Mouse (Mus musculus) subcutaneous adipose tissue, adult 2 months (tissue): ENCODE measurements around the gene As3mt. TPM values are rescaled to one million over a fixed set of nuclear protein-coding genes. Genes with fewer than 3 reads are reported as not detected.

ENCODE experiments used
- polyA plus RNA-seq: library from polyadenylated mRNA; depleted of rRNA; stranded (reverse); fragments of >200 nt; gene quantifications from 2 replicates; pipeline ENCODE4 v1.2.3, GENCODE M21; 2012; ENCODE audit warnings: low replicate concordance; rRNA removed

As3mt gene
- 10.3 and 17.4 TPM in 2 replicates for polyA plus RNA-seq

DNA sequence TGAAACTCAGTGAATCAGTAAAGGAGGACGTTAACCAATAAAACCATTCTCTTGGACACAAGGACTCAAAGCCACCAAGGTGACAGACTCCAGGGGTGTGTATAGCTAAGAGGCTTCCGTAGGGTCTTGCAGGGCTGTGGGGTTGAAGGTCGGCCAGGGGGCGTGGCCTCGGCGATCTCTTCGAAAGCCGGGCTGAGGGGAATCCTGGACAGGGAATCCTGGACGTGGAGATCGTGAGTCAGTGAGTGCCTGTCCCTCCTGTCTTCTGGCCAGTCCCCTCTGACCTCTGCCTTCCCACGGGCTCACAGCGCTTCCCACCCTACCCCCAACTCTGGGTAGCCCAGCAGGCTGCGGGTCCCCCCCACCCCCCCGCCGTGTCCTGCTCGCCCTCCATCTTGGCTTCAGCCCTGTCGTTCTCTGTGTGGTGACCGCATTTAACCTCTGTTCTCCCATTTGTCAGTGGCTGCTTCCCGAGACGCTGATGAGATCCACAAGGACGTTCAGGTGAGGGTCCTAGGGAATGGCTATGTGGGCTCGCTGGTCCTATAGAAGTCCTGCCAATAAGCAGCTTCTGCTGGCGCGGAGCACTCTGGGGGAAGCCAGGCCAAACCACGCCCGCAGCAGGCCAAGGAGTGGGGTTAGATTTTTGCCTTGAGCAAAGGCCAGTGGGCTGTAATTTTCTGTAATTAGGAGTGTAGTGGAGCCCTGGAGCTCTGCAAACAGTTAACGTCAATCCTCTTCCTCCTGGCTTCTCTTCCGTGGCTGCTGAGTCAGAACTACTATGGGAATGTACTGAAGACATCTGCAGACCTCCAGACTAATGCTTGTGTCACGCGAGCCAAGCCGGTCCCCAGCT is at the start of gene As3mt:
TSS of gene As3mt (plus strand) at position 163 of the 856 bp plus-strand sequence.

DNA sequence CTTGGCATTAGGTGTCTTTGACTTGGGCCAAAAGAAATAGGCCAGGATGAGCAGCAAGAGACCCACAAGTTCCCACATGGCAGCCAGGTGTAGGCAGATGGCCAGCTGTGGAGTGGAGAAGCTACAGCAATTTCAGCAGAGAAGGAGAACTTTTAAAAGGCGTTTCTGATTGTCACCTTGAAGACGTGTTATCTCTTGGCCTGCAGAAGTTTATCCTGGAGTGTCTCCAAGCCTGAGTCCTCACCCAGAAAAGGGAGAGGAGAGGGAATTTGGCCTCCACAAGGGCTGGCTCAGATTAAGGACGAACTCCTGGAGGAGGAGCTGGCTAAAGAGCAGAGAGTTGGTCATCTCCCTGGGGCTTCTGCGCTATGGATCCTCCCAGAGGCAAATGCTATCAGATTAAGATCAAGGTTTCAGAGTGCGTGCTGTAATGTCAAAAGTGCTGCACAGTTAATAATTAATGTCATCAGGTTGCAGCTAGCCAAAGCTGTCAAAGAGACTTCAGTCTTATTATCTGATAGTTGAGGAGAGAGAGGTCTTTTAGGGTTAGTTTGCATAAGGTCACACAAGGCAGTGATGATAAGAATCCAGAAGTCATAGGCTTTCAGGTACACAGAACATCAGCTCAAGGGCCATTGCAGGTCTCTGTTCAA is 34.4 kb upstream of the As3mt start, which contains the start of gene Cyp17a1:
TSS of gene Cyp17a1 (minus strand) at position 407 of the 653 bp plus-strand sequence.

DNA sequence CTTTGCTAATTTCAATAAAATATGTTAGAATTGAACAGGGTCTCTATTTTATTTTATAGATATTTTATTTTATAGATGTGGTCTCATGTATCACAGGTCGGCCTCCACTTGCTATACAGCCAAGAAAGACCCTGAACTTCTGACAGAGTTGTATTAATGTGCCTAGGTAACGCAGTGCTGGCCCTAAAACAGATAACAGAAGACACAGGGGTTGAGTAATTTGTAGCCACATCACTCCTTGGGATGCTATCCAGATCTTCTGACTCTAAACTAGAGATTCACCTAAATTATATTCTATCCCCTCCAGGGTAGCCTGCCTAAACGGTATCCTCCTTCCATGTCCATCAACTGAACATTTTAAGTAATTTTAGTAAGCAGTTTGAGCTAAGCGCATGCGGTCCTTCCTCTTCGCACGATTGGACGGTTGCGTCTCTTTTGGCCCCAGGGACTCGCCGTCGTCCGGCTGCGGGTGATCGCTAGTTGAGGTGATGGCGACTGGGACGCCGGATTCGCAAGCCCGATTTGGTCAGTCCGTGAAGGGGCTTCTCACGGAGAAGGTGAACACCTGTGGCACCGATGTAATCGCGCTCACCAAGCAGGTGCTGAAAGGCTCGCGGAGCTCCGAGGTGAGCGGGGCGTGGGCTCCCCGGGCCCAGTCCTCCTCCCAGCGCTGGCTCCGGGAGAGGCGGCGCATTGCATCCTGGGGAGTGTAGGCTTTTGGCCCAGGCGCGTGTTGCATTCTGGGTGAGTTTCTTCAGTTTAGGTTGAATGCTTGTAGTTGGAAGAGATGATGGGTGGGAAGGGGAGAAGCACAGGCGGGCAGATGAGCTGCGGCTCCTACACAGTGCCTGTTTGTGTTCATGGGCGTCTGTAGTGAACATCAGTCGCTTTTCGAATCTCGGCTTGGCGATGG is 17.5 kb upstream of the As3mt start, which contains the start of gene Borcs7:
TSS of gene Borcs7 (plus strand) at position 447 of the 913 bp plus-strand sequence.

DNA sequence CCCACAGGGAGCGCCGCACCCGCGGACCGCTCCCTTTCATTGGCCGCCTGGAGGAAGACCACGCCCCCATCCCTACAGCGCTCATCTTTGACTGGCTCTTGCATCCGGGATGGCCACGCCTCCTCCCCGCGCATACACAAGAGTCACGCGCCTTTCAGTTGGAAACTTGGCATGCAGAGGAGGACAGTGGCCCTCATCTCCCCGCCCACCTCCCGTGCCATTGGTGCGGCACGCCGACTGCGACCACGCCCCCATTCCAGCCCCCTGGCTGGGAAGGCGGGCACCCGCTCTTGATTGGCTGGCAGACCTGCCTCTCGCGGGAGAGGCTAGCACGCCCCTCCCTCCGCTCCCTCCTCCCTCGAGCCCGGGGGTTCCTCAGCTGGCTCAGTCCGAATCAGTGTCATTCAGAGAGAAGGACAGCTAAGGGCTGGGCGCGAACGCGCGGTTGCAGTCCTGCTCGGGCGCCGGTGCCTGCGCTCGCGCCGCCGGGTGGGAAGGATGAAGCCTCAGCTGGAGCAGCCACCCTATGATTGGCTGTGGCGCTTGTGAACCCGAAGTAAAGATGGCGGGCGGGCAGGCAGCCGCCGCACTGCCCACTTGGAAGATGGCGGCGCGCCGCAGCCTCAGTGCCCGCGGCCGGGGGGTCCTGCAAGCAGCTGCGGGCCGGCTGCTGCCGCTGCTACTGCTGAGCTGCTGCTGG is 54.1 kb downstream of the As3mt start, which contains the start of gene Cnnm2:
TSS of gene Cnnm2 (plus strand) at position 350 of the 700 bp plus-strand sequence.

Other genes with a start within 250 kb of the As3mt start
- 35.6 and 44.1 TPM in 2 replicates for gene Trim8, start 205.8 kb upstream of the As3mt start, polyA plus RNA-seq
- 31.8 and 31.9 TPM in 2 replicates for gene Arl3, start 134.3 kb upstream of the As3mt start, polyA plus RNA-seq
- gene Sfxn2, start 134.1 kb upstream of the As3mt start, polyA plus RNA-seq = 8.4 and 10.4 TPM in 2 replicates
- 73.3 and 82.1 TPM in 2 replicates for gene Wbp1l, start 108.4 kb upstream of the As3mt start, polyA plus RNA-seq
- gene Cyp17a1, start 34.3 kb upstream of the As3mt start, polyA plus RNA-seq = 0.05 and 0.27 TPM in 2 replicates
- gene Borcs7, start 17.6 kb upstream of the As3mt start, polyA plus RNA-seq = 8.3 and 11.1 TPM in 2 replicates
- gene Cnnm2, start 54.1 kb downstream of the As3mt start, polyA plus RNA-seq = 30.5 and 75.4 TPM in 2 replicates